Mouse (Mus musculus) small intestine, adult 2 months (tissue): ENCODE results near the gene Tomm40.

Experiments
- CTCF ChIP-seq: fragments of 200-500 bp; IDR thresholded peaks from 2 replicates; pipeline ENCODE4 v1.5.1; 2012; ENCODE audit warnings: low read depth, mild to moderate bottlenecking, control low read depth, inconsistent platforms, low read length, moderate library complexity, mixed read lengths; ENCODE audit not compliant: insufficient replicate concordance, insufficient read length; ENCODE audit errors: extremely low read depth
- POLR2A ChIP-seq: fragments of 200-500 bp; IDR thresholded peaks from 2 replicates; pipeline ENCODE4 v1.6.1; 2012; ENCODE audit warnings: low read depth, mild to moderate bottlenecking, control low read depth, inconsistent platforms, low read length, moderate library complexity

GRCm38 (mm10) chr7:19724167-19724566 lies 8.9 kb upstream of the Tomm40 start:
- no peak for TF ChIP-seq POLR2A
- no peak for TF ChIP-seq CTCF
